Mouse (Mus musculus): ENCODE data around the gene Cep162. TPM values are rescaled to one million over a fixed set of nuclear protein-coding genes. Genes with fewer than 3 reads are reported as not detected.

Gene Cep162
- polyA plus RNA-seq, 1 experiment from 2014 or later: 17.5 TPM

DNA sequence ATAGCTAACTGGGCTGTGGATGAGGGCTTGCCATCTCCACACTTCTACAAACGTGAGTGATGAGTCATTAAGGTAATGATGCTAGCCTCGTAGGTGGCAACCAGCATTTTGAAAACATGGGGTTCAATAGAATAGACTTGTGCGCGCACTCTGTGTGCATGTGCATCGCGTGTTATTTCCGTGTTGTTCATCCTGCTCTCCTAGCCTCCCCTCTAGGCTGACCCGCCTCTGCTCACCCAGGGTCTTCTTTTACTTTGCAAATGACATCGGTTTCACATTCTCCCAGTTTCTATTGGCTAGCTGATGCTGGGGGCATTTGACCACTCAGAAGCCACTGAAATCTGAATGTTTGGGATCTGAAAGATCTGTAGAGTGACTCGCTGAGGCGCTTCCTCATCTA, 109.7 kb downstream of the Cep162 start:
- Histone ChIP-seq H3K27me3 (ENCODE audit: control insufficient read depth, insufficient read depth, low read length) (peaks cover 23% of the 10 kb centered on the region), H3K4me2 (ENCODE audit: low read depth, low read length, severe bottlenecking) (no peak overlapping the region), H3K9me3 (ENCODE audit: control insufficient read depth, low read length) (no peaks in the 10 kb centered on the region), H3K9ac (ENCODE audit: low read length) (no peak overlapping the region), H3K4me1 (replicated peaks; ENCODE audit: control insufficient read depth, insufficient read depth, low read length) (peaks cover 6% of the 10 kb centered on the region), H3K4me3 (ENCODE audit: low read depth, low read length) (0 out of 2 replicates have a peak overlapping the region, but pooled peaks have one; percentile 33), H3K36me3 (ENCODE audit: control insufficient read depth, insufficient read depth, low read length) (no peaks in the 10 kb centered on the region), H3K27ac (ENCODE audit: low read depth, low read length) (no peak overlapping the region)
- 32% methylated on average over 11 of the region's 11 CpGs for WGBS
- ATAC-seq (replicated peaks; ENCODE audit: low FRiP score) (no peak), DNase-seq (ENCODE audit: low spot score) (no peak)

DNA sequence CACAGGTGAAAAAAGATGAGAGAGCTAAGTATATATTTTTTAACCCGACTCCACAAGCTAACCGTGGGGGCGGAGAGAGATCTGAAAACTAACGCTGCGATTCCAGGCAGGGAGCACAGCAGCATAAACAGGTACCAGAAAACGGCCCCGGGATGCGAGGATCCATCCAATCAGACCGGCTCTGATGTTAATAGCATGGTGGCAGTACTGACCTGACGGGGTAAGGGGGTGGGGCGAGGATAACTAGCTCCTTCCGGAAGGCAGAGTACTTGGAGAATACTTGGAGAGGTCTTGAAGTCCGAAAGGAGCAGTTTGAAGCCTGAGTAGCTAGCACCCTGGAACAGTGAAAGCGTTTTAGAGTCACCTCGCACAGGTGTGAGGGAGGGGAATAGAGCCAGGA, 110.2 kb downstream of the Cep162 start:
- ATAC-seq (replicated peaks; ENCODE audit: low FRiP score) (no peak; the same call in 1 of the 2 replicates), DNase-seq (ENCODE audit: low spot score) (peak; percentile 56)
- Histone ChIP-seq H3K4me2 (ENCODE audit: low read depth, low read length, severe bottlenecking) (peak overlapping the region; percentile 65), H3K9me3 (ENCODE audit: control insufficient read depth, low read length) (no peaks in the 10 kb centered on the region), H3K4me1 (replicated peaks; ENCODE audit: control insufficient read depth, insufficient read depth, low read length) (peaks cover 6% of the 10 kb centered on the region), H3K27me3 (ENCODE audit: control insufficient read depth, insufficient read depth, low read length) (peaks cover 23% of the 10 kb centered on the region), H3K27ac (ENCODE audit: low read depth, low read length) (no peak overlapping the region), H3K9ac (ENCODE audit: low read length) (no peak overlapping the region), H3K36me3 (ENCODE audit: control insufficient read depth, insufficient read depth, low read length) (no peaks in the 10 kb centered on the region), H3K4me3 (ENCODE audit: low read depth, low read length) (peak overlapping the region; percentile 33)
- WGBS: 3% methylated on average over 15 of the region's 15 CpGs

- WGBS: 2% methylated on average over 19 of the region's 19 CpGs
Observed at GRCm38 (mm10) chr9:87144532-87144931, 110.8 kb downstream of the Cep162 start.

DNA sequence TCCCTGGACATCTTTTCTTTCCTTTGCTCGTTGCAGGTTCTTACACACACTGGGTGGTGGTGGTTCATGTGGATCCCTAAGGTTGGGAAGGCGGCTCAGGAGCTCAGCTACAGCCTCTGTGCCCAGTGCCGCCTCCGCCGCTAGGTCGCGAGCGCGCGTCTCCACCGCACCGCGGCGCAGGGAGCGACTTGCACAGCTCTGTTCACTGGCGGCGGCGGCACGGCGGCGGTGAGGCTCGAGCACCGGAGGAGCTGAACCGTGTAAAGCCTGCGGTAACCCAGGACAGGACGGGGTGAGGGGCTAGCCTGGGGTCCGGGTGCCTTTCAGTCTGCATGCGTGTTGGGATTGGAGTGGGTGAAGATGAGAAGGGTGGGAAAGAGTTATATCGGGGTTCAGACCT, 111.2 kb downstream of the Cep162 start, which contains the start of gene Mrap2:
Gene Mrap2, plus strand, starts transcription at position 201 of the 400 bp plus-strand sequence.
- DNase-seq (ENCODE audit: low spot score): peak; percentile 87
- H3K27ac ChIP-seq (ENCODE audit: low read depth, low read length): no peak within 1 kb of the TSS
- H3K9ac ChIP-seq (ENCODE audit: low read length): no peak within 1 kb of the TSS
- ATAC-seq (replicated peaks; ENCODE audit: low FRiP score): peak; percentile 93
- H3K9me3 ChIP-seq (ENCODE audit: control insufficient read depth, low read length): no peaks in the 10 kb centered on the region
- H3K4me1 ChIP-seq (replicated peaks; ENCODE audit: control insufficient read depth, insufficient read depth, low read length): peaks cover 6% of the 10 kb centered on the region
- H3K27me3 ChIP-seq (ENCODE audit: control insufficient read depth, insufficient read depth, low read length): peaks cover 23% of the 10 kb centered on the region
- H3K4me2 ChIP-seq (ENCODE audit: low read depth, low read length, severe bottlenecking): peak within 1 kb of the TSS; percentile 65
- peak within 1 kb of the TSS; percentile 33 for H3K4me3 ChIP-seq (ENCODE audit: low read depth, low read length)
- 2% methylated on average over 29 of the region's 29 CpGs for WGBS
- no peaks in the 10 kb centered on the region for H3K36me3 ChIP-seq (ENCODE audit: control insufficient read depth, insufficient read depth, low read length)

More at GRCm38 (mm10) chr9:87144532-87144931, 110.8 kb downstream of the Cep162 start:
- H3K9me3 ChIP-seq (ENCODE audit: control insufficient read depth, low read length): no peaks in the 10 kb centered on the region
- no peaks in the 10 kb centered on the region for H3K36me3 ChIP-seq (ENCODE audit: control insufficient read depth, insufficient read depth, low read length)
- peaks cover 23% of the 10 kb centered on the region for H3K27me3 ChIP-seq (ENCODE audit: control insufficient read depth, insufficient read depth, low read length)
- H3K4me2 ChIP-seq (ENCODE audit: low read depth, low read length, severe bottlenecking): peak overlapping the region; percentile 65
- H3K4me3 ChIP-seq (ENCODE audit: low read depth, low read length): peak overlapping the region; percentile 33
- no peak overlapping the region for H3K27ac ChIP-seq (ENCODE audit: low read depth, low read length)
- peak; percentile 63 for DNase-seq (ENCODE audit: low spot score)
- peaks cover 6% of the 10 kb centered on the region for H3K4me1 ChIP-seq (replicated peaks; ENCODE audit: control insufficient read depth, insufficient read depth, low read length)
- no peak overlapping the region for H3K9ac ChIP-seq (ENCODE audit: low read length)
- peak; percentile 45 for ATAC-seq (replicated peaks; ENCODE audit: low FRiP score)

DNA sequence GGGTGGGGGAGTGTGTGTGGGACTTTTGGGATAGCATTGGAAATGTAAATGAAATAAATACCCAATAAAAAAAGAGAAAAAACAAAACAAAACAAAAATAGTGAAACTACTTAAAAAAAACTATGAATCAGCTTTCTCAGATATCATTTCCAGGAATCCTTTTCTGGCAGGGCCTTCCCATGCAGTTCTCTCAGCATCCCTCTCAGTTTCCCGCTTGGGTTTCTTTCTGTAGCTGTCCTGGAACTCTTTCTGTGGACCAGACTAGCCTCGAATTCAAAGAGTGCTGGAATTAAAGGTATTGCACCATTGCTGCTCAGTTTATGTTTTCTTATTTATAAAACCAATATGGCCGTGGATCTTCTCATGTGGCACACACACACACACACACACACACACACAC, 112.3 kb downstream of the Cep162 start:
- Histone ChIP-seq H3K27ac (ENCODE audit: low read depth, low read length) (no peak overlapping the region), H3K9ac (ENCODE audit: low read length) (no peak overlapping the region)

More for the DNA sequence above, 112.3 kb downstream of the Cep162 start:
- no peak overlapping the region for H3K4me3 ChIP-seq (ENCODE audit: low read depth, low read length)
- peaks cover 6% of the 10 kb centered on the region for H3K4me1 ChIP-seq (replicated peaks; ENCODE audit: control insufficient read depth, insufficient read depth, low read length)
- WGBS: 86% methylated on average over 3 of the region's 3 CpGs
- DNase-seq (ENCODE audit: low spot score): no peak
- ATAC-seq (replicated peaks; ENCODE audit: low FRiP score): no peak
- H3K27me3 ChIP-seq (ENCODE audit: control insufficient read depth, insufficient read depth, low read length): peaks cover 23% of the 10 kb centered on the region
- no peak overlapping the region for H3K4me2 ChIP-seq (ENCODE audit: low read depth, low read length, severe bottlenecking)
- H3K36me3 ChIP-seq (ENCODE audit: control insufficient read depth, insufficient read depth, low read length): no peaks in the 10 kb centered on the region
- H3K9me3 ChIP-seq (ENCODE audit: control insufficient read depth, low read length): no peaks in the 10 kb centered on the region

Other genes with a start within 250 kb of the Cep162 start
- 1.7 and 1.9 TPM in 2 replicates for gene Ripply2, start 240.0 kb downstream of the Cep162 start, polyA plus RNA-seq (2014; fragmentation: Nextera tagmentation; extraction: Ambion mirVana)
- 105 and 110 TPM in 2 replicates for gene Cyb5r4, start 233.5 kb downstream of the Cep162 start, polyA plus RNA-seq (2014; fragmentation: Nextera tagmentation; extraction: Ambion mirVana)
- gene Mrap2, start 111.2 kb downstream of the Cep162 start, polyA plus RNA-seq (2014; fragmentation: Nextera tagmentation; extraction: Ambion mirVana): 0.41 TPM in 1 of 2 replicates, not detected in the other

Measured in forebrain, embryonic 11.5 days (tissue).